Mouse (Mus musculus) testis, adult 2 months (tissue): ENCODE measurements around the gene Cdipt.

Source experiments
- CTCF ChIP-seq: fragments of 200-500 bp; IDR thresholded peaks from 2 replicates; pipeline ENCODE4 v1.5.1; 2012; ENCODE audit warnings: low read depth, mild to moderate bottlenecking, inconsistent platforms, low read length, moderate library complexity; ENCODE audit not compliant: control insufficient read depth, insufficient read depth, insufficient replicate concordance
- POLR2A ChIP-seq: fragments of 200-500 bp; IDR thresholded peaks from 2 replicates; pipeline ENCODE4 v1.6.1; 2012; ENCODE audit warnings: low read depth, mild to moderate bottlenecking, inconsistent platforms, low read length, moderate library complexity; ENCODE audit not compliant: control insufficient read depth

DNA sequence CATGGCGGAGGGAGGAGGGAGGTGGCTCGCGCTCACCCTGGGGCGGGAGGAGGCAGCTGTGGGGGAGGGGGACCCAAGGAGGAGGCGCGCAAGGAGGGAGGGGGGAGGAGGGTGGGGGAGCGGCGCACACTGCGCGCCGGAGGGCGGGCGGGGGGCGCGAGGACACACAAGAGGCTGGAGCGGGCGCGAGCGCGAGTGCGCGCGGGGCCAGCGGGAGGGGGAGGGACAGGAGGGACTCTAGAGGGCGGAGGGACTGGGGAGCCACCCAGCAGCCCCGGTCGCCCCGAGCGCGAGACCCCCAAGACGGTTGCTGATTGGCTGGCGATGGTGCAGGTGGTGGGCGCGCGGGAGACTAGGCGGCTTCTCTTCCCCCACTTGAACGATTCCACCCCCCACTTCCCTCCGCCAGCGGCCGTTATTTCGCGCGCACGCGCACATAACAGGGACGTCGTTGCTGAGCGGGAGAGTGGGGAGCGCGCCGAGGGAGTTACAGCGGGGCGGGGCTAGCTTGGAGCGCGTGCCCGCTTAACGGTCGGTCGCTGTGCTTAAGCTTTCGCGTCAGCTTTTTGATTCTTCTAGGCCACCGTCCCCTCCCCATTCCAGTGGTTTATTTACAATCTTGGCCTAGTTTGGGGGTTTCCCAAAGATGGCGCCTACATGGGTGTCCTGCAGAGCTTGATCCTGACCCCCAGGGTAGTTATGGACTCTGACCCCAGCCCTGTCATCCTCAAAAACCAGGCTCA is 51.4 kb downstream of the Cdipt start, which contains the start of gene Maz:
- TF ChIP-seq CTCF: no peak
- TF ChIP-seq POLR2A: peak; percentile 52
